Comparison of ENCODE assay signal across 14 mouse cellular contexts in the genomic region with DNA sequence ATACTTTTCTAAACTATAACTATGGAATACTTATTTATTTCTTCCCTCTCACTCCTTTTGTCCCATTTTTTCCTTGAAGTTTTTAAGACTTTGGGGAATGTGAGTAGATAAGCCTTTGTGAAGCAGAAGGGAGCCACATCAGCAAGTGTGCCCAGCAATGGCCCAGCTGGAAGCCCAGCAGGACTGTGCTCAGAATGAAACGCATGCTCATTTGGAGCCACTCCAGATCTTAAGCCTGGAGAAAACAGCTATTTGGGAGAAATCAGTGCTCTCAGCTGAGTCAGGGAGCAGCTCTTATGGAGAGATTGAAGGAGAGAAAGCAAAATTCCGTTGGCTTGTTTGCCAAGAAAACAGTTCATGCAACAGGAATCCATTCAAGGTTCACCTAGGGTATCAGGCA.
DNase-seq lines count a peak whose midpoint lies in the region; ATAC-seq lines count a peak whose summit lies in the region.
"Had no signal": no experiment of that assay in that cellular context is flagged by ENCODE, and none has a peak within 500 bp of the region (broad histone marks: within the 10 kb centered on the region; RNA-seq: fewer than 3 reads in every experiment).

No protein-coding gene starts in this region.

- DNase-seq in frontal cortex, postnatal 10 days (ENCODE audit: low spot score in 2 of 2), result no peak
- peak; percentile 29 for DNase-seq in lung, postnatal 10 days
- DNase-seq in lung, postnatal 25 days (ENCODE audit: low spot score), result no peak
- DNase-seq in brain, adult 2 months (ENCODE audit: low read depth, low spot score), result peak; percentile 64
- no peak for DNase-seq in heart, adult 18-20 months
- DNase-seq: adrenal gland, adult 8-10 months; adrenal gland, postnatal 36 days; cerebellum, adult 11 months; cerebellum, adult 8-10 months; gastrocnemius, adult 2 months; gastrocnemius, postnatal 25 days; heart, postnatal 36 days had no signal

- ATAC-seq in frontal cortex, adult (ENCODE audit: low TSS enrichment), result peak; percentile 44; the same call in 1 of the 2 replicates
- ATAC-seq: forebrain, embryonic 16.5 days had no signal

Comparison
In these comparisons a context has a peak if more than half of its experiments do, and no peak if none do; other contexts are left out.
1. DNase-seq: peak in lung, postnatal 10 days (single experiment) and brain, adult 2 months (single experiment); none in frontal cortex, postnatal 10 days (0 of 2), lung, postnatal 25 days (single experiment) and heart, adult 18-20 months (0 of 2).